Mouse (Mus musculus): Measurements from ENCODE around the gene Eif2s1. TPM values are rescaled to one million over a fixed set of nuclear protein-coding genes. Genes with fewer than 3 reads are reported as not detected.

Gene Eif2s1
- polyA plus RNA-seq, 1 experiment from 2014 or later, result 310 TPM

DNA sequence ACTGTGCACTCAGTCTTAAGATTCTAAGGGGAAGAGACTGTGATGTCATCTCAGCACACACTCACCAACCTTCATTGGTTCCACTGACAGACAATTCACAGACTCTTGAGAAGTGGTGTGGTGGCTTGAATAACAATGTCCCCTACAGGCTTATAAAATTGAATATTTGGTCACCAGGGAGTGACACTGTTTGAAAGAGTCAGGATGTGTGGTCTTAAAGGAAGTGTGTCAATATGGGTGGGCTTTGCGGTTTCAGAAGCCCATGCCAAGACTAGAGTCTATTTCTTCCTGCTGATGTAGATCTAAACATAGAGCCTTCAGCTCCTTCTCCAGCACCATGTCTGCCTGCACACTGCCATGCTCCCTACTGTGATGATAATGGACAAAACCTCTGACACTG is 36.2 kb downstream of the Eif2s1 start:
- no peak for DNase-seq (ENCODE audit: low spot score)
- Histone ChIP-seq H3K27ac (replicated peaks) (no peak overlapping the region), H3K4me3 (no peak overlapping the region), H3K4me1 (no peaks in the 10 kb centered on the region), H3K36me3 (replicated peaks) (no peaks in the 10 kb centered on the region), H3K9me3 (no peaks in the 10 kb centered on the region), H3K27me3 (replicated peaks; ENCODE audit: low read depth, poor library complexity, severe bottlenecking) (no peaks in the 10 kb centered on the region)
- WGBS, result 92% methylated on average over 1 of the region's 1 CpGs

DNA sequence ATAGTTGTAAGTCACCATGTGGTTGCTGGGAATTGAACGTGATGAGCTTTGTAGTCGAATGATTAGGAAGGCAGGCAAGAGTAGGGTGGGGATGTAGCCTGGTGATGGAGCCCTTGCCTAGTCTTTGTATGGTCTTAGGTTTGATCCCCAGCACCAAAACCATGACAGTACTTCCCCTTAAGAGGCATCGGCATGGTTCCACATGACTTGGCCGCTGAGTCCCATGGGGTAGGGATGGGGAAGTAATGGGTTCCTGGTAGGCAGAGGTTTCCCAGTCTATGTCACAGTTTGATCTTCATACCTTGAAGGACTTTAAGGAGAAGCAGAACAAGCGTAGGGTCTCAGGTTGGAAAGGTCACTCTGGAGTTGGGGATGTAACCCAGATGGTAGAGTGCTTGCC is 39.8 kb downstream of the Eif2s1 start:
- no peak overlapping the region for H3K4me3 ChIP-seq
- H3K27me3 ChIP-seq (replicated peaks; ENCODE audit: low read depth, poor library complexity, severe bottlenecking), result peaks cover 22% of the 10 kb centered on the region
- H3K9me3 ChIP-seq, result no peaks in the 10 kb centered on the region
- peaks cover 2% of the 10 kb centered on the region for H3K4me1 ChIP-seq
- 82% methylated on average over 5 of the region's 5 CpGs for WGBS
- no peaks in the 10 kb centered on the region for H3K36me3 ChIP-seq (replicated peaks)
- no peak for DNase-seq (ENCODE audit: low spot score)
- H3K27ac ChIP-seq (replicated peaks), result no peak overlapping the region

- DNase-seq (ENCODE audit: low spot score), result no peak
- 85% methylated on average over 4 of the region's 4 CpGs for WGBS
- peaks cover 40% of the 10 kb centered on the region for H3K27me3 ChIP-seq (replicated peaks; ENCODE audit: low read depth, poor library complexity, severe bottlenecking)
- no peak overlapping the region for H3K27ac ChIP-seq (replicated peaks)
- H3K4me1 ChIP-seq, result peaks cover 8% of the 10 kb centered on the region
- H3K36me3 ChIP-seq (replicated peaks), result no peaks in the 10 kb centered on the region
- no peaks in the 10 kb centered on the region for H3K9me3 ChIP-seq
- H3K4me3 ChIP-seq, result no peak overlapping the region
These were observed 41.7 kb downstream of the Eif2s1 start for GRCm38 (mm10) chr12:78903313-78903712.

DNA sequence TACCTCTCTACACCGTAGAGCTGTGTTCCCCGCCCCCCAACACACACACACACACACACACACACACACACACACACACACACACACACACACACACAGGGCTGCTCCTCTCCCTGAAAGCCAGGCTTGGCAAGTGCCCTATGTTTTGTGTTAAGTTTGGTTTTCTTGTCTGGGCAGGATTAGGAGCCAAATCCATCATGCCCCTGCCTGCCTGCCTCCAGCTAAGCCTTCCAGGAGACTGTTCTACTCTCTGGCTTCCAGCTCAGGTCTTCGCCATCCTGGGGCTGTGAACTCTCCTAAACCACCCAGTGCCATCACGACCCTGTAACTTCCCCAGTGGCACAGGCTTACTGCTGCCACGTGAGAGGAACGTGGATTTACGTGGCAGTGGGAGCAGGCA is 42.9 kb downstream of the Eif2s1 start:
- Histone ChIP-seq H3K36me3 (replicated peaks) (no peaks in the 10 kb centered on the region), H3K4me3 (no peak overlapping the region), H3K4me1 (peaks cover 8% of the 10 kb centered on the region), H3K27ac (replicated peaks) (no peak overlapping the region), H3K9me3 (no peaks in the 10 kb centered on the region; the same call in 1 of the 2 replicates), H3K27me3 (replicated peaks; ENCODE audit: low read depth, poor library complexity, severe bottlenecking) (peaks cover 52% of the 10 kb centered on the region)
- 87% methylated on average over 7 of the region's 7 CpGs for WGBS
- DNase-seq (ENCODE audit: low spot score), result no peak

GRCm38 (mm10) chr12:78906707-78907162 is 45.1 kb downstream of the Eif2s1 start, which contains the start of gene Plek2:
TSS of gene Plek2 (minus strand) at chr12:78906964.
- 3% methylated on average over 38 of the region's 38 CpGs for WGBS
- peak within 1 kb of the TSS; percentile 63 for H3K4me3 ChIP-seq
- H3K9me3 ChIP-seq, result no peaks in the 10 kb centered on the region; the same call in 1 of the 2 replicates
- peaks cover 74% of the 10 kb centered on the region for H3K27me3 ChIP-seq (replicated peaks; ENCODE audit: low read depth, poor library complexity, severe bottlenecking)
- H3K36me3 ChIP-seq (replicated peaks), result no peaks in the 10 kb centered on the region
- H3K4me1 ChIP-seq, result peaks cover 21% of the 10 kb centered on the region
- H3K27ac ChIP-seq (replicated peaks), result peak within 1 kb of the TSS; percentile 35; the same call in 1 of the 2 replicates
- DNase-seq (ENCODE audit: low spot score), result peak; percentile 74

DNA sequence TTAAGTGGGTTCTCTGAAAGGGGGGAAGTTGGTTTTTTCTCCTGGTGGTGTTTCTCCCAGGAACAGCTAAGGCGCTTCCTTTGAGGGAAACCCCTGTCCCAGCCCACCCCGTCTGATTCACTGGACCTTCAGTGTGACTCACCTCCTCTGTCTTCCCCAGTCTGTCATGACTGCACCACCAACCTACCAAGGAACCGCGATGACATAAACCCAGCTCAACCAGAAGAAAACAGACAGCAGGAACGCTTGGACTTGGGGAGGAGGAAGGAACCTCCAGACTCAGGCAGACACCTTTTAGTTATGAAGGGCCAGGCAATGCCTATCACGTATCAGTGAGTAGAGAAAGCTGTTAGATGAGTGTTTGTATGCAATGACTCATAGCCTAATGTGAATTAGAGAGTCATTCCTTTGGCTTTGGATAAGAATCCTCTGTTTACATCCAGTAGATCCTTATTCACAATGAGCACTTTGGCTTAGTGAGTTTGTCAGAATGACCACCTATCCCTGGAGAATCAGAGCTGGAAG is 46.5 kb downstream of the Eif2s1 start:
- peaks cover 88% of the 10 kb centered on the region for H3K27me3 ChIP-seq (replicated peaks; ENCODE audit: low read depth, poor library complexity, severe bottlenecking)
- no peak overlapping the region for H3K4me3 ChIP-seq
- H3K36me3 ChIP-seq (replicated peaks), result no peaks in the 10 kb centered on the region
- H3K4me1 ChIP-seq, result peaks cover 27% of the 10 kb centered on the region
- no peak for DNase-seq (ENCODE audit: low spot score)
- no peak overlapping the region for H3K27ac ChIP-seq (replicated peaks)
- WGBS, result 81% methylated on average over 6 of the region's 6 CpGs
- no peaks in the 10 kb centered on the region; the same call in 1 of the 2 replicates for H3K9me3 ChIP-seq

GRCm38 (mm10) chr12:78910684-78911461 is 49.3 kb downstream of the Eif2s1 start:
- DNase-seq (ENCODE audit: low spot score), result peak; percentile 30
- H3K27ac ChIP-seq (replicated peaks), result peak overlapping the region; percentile 24; the same call in 1 of the 2 replicates
- peaks cover 91% of the 10 kb centered on the region for H3K27me3 ChIP-seq (replicated peaks; ENCODE audit: low read depth, poor library complexity, severe bottlenecking)
- WGBS, result 8% methylated on average over 16 of the region's 16 CpGs
- H3K36me3 ChIP-seq (replicated peaks), result no peaks in the 10 kb centered on the region
- H3K4me3 ChIP-seq, result peak overlapping the region; percentile 56
- H3K9me3 ChIP-seq, result no peaks in the 10 kb centered on the region; the same call in 1 of the 2 replicates
- peaks cover 27% of the 10 kb centered on the region for H3K4me1 ChIP-seq

GRCm38 (mm10) chr12:78911707-78912417 is 50.2 kb downstream of the Eif2s1 start:
- peak; percentile 62 for DNase-seq (ENCODE audit: low spot score)
- peaks cover 21% of the 10 kb centered on the region for H3K4me1 ChIP-seq
- peak overlapping the region; percentile 24 for H3K27ac ChIP-seq (replicated peaks)
- H3K27me3 ChIP-seq (replicated peaks; ENCODE audit: low read depth, poor library complexity, severe bottlenecking), result peaks cover 81% of the 10 kb centered on the region
- H3K36me3 ChIP-seq (replicated peaks), result no peaks in the 10 kb centered on the region
- no peaks in the 10 kb centered on the region; the same call in 1 of the 2 replicates for H3K9me3 ChIP-seq
- WGBS, result under 1% methylated on average over 37 of the region's 37 CpGs
- H3K4me3 ChIP-seq, result peak overlapping the region; percentile 56

- Histone ChIP-seq H3K27me3 (replicated peaks; ENCODE audit: low read depth, poor library complexity, severe bottlenecking) (peaks cover 55% of the 10 kb centered on the region), H3K27ac (replicated peaks) (no peak overlapping the region), H3K4me3 (no peak overlapping the region), H3K9me3 (no peaks in the 10 kb centered on the region), H3K4me1 (peaks cover 28% of the 10 kb centered on the region), H3K36me3 (replicated peaks) (no peaks in the 10 kb centered on the region)
- WGBS, result 86% methylated on average over 4 of the region's 4 CpGs
- no peak for DNase-seq (ENCODE audit: low spot score)
These were observed 52.8 kb downstream of the Eif2s1 start for GRCm38 (mm10) chr12:78914458-78914857.

- H3K4me3 ChIP-seq, result no peak overlapping the region
- 82% methylated on average over 3 of the region's 3 CpGs for WGBS
- H3K9me3 ChIP-seq, result no peaks in the 10 kb centered on the region
- peaks cover 28% of the 10 kb centered on the region for H3K4me1 ChIP-seq
- no peak overlapping the region for H3K27ac ChIP-seq (replicated peaks)
- H3K27me3 ChIP-seq (replicated peaks; ENCODE audit: low read depth, poor library complexity, severe bottlenecking), result peaks cover 44% of the 10 kb centered on the region
- H3K36me3 ChIP-seq (replicated peaks), result no peaks in the 10 kb centered on the region
- DNase-seq (ENCODE audit: low spot score), result no peak
These were observed 53.9 kb downstream of the Eif2s1 start for GRCm38 (mm10) chr12:78915561-78915960.

DNA sequence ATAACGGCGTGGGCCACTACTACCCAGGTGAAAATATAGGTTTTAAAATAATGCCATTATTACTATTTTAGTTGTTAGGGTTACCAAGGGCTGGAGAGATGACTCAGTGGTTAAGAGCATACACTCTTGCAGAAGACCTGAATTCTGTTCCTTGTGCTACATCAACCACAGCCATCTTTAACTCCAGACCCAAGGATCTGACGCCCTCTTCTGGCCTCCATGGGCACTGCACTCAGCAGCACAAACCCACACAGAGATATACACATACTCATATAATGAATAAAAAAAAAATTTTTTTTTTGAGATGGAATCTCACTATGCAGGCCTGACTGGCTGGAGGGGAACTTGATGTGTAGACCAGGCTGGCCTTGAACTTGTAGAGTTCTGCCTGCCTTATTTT is 54.7 kb downstream of the Eif2s1 start:
- 75% methylated on average over 3 of the region's 3 CpGs for WGBS
- H3K36me3 ChIP-seq (replicated peaks), result no peaks in the 10 kb centered on the region
- H3K4me1 ChIP-seq, result peaks cover 21% of the 10 kb centered on the region
- no peak overlapping the region for H3K4me3 ChIP-seq
- H3K27me3 ChIP-seq (replicated peaks; ENCODE audit: low read depth, poor library complexity, severe bottlenecking), result peaks cover 37% of the 10 kb centered on the region
- no peak for DNase-seq (ENCODE audit: low spot score)
- no peak overlapping the region for H3K27ac ChIP-seq (replicated peaks)
- H3K9me3 ChIP-seq, result no peaks in the 10 kb centered on the region

- H3K27me3 ChIP-seq (replicated peaks; ENCODE audit: low read depth, poor library complexity, severe bottlenecking), result peaks cover 15% of the 10 kb centered on the region
- H3K27ac ChIP-seq (replicated peaks), result no peak overlapping the region
- no peaks in the 10 kb centered on the region for H3K36me3 ChIP-seq (replicated peaks)
- peaks cover 11% of the 10 kb centered on the region; the same call in 1 of the 2 replicates for H3K4me1 ChIP-seq
- H3K9me3 ChIP-seq, result no peaks in the 10 kb centered on the region
- WGBS, result 20% methylated on average over 11 of the region's 11 CpGs
- H3K4me3 ChIP-seq, result 0 out of 2 replicates have a peak overlapping the region, but pooled peaks have one; percentile 17
- DNase-seq (ENCODE audit: low spot score), result peak; percentile 85
These were observed 56.8 kb downstream of the Eif2s1 start for GRCm38 (mm10) chr12:78918227-78919078.
